Mouse (Mus musculus) cortical plate, adult 2 months (tissue): ENCODE results near the gene Hspa12a.

Experiments
- CTCF ChIP-seq: fragments of 200-500 bp; IDR thresholded peaks from 2 replicates; pipeline ENCODE4 v1.5.1; 2011; ENCODE audit warnings: mild to moderate bottlenecking, control low read depth, low read length; ENCODE audit not compliant: insufficient read depth; ENCODE audit errors: extremely low read depth
- POLR2A ChIP-seq: fragments of 200-500 bp; IDR thresholded peaks from 2 replicates; pipeline ENCODE4 v1.6.1; 2011; ENCODE audit warnings: mild to moderate bottlenecking, low read length, control low read depth; ENCODE audit not compliant: insufficient read depth; ENCODE audit errors: extremely low read depth

DNA sequence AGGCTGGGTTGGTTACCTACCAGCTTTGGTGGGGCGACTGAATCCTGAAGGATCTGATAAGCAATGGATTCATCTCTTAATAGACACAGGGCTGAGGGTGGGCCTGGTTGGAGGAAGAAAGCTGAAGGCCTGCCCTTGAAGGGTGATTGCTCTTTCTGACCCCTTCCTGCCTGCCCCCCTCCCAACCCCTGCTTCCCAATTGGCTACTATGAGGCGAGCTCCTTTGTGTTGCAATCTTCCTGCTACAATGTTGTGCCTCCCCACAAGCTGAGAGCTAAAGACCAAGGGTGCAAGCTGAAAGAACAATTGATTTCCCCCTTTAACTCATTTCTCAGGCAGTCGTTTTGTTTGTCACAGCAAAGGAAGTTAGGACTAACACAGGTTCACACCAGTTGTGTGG is 88.6 kb downstream of the Hspa12a start:
- TF ChIP-seq CTCF (no peak), POLR2A (no peak)
